ENCODE assay signal across 10 mouse cellular contexts in genomic region chr3:139802716-139803710, GRCm38 (mm10).
A peak's percentile ranks its signal among the peaks of the same experiment; 100 is the strongest.
DNase-seq lines count a peak whose midpoint lies in the region.
"Had no signal": no experiment of that assay in that cellular context is flagged by ENCODE, and none has a peak within 500 bp of the region (broad histone marks: within the 10 kb centered on the region; RNA-seq: fewer than 3 reads in every experiment).

No protein-coding gene starts in this region.

- no peak overlapping the region for H3K27ac ChIP-seq in heart, embryonic 10.5 days
- H3K27ac ChIP-seq: liver, embryonic 15.5 days had no signal

- no peaks in the 10 kb centered on the region for H3K36me3 ChIP-seq in heart, embryonic 10.5 days
- H3K36me3 ChIP-seq: liver, embryonic 15.5 days had no signal

- H3K4me3 ChIP-seq in heart, embryonic 10.5 days, result no peak overlapping the region
- H3K4me3 ChIP-seq: liver, embryonic 15.5 days had no signal

- 71% methylated on average over 7 of the region's 7 CpGs for WGBS in heart, embryonic 10.5 days

- no peaks in the 10 kb centered on the region for H3K4me1 ChIP-seq in heart, embryonic 10.5 days
- H3K4me1 ChIP-seq: liver, embryonic 15.5 days had no signal

- no peaks in the 10 kb centered on the region for H3K27me3 ChIP-seq in heart, embryonic 10.5 days (ENCODE audit: insufficient read depth, poor library complexity, severe bottlenecking)
- H3K27me3 ChIP-seq: CH12.LX; liver, embryonic 15.5 days had no signal

- no peaks in the 10 kb centered on the region for H3K9me3 ChIP-seq in heart, embryonic 10.5 days
- H3K9me3 ChIP-seq: liver, embryonic 15.5 days had no signal

- DNase-seq in heart, adult 11 months, result peak; percentile 95
- DNase-seq in heart, embryonic 10.5 days (ENCODE audit: low spot score), result no peak
- DNase-seq in urinary bladder, postnatal 36 days (ENCODE audit: low spot score in 2 of 2), result peak; percentile 3 to 4
- no peak for DNase-seq in urinary bladder, postnatal 4 days (ENCODE audit: low spot score in 2 of 2)
- peak; percentile 54 for DNase-seq in layer of hippocampus, adult 9-11 months
- DNase-seq in spleen, postnatal 36 days (ENCODE audit: low spot score in 2 of 2), result no peak
- DNase-seq in liver, result no peak
- no peak for DNase-seq in cerebellum, adult 8-10 months

Comparison
In these comparisons a context has a peak if more than half of its experiments do, and no peak if none do; other contexts are left out.
1. DNase-seq: peak in heart, adult 11 months (single experiment), urinary bladder, postnatal 36 days (2 of 2) and layer of hippocampus, adult 9-11 months (single experiment); none in heart, embryonic 10.5 days (single experiment), urinary bladder, postnatal 4 days (0 of 2), spleen, postnatal 36 days (0 of 2), liver (single experiment) and cerebellum, adult 8-10 months (single experiment).